Mouse (Mus musculus) ES-E14 (cell line): ENCODE measurements at regions not wholly inside any gene's neighbourhood (a gene's known extent, or its start where the extent isn't known, plus 50 kb on each side); places are given as distances from the start of the nearest gene placed in this dataset.

ENCODE experiments used
- HCFC1 ChIP-seq: IDR thresholded peaks from 2 replicates; pipeline ENCODE4 v1.6.1; 2012; ENCODE audit warnings: low read length, inconsistent platforms, borderline replicate concordance; ENCODE audit not compliant: insufficient read depth
- MAFK ChIP-seq: IDR thresholded peaks from 2 replicates; pipeline ENCODE4 v1.6.1; 2014; ENCODE audit warnings: mild to moderate bottlenecking, low read depth, low read length, inconsistent platforms; ENCODE audit not compliant: insufficient read depth
- ZC3H11A ChIP-seq: IDR thresholded peaks from 2 replicates; pipeline ENCODE4 v1.6.1; 2012; ENCODE audit warnings: low read depth, mild to moderate bottlenecking, inconsistent platforms, low read length, borderline replicate concordance
- ZNF384 ChIP-seq: IDR thresholded peaks from 2 replicates; pipeline ENCODE4 v1.6.1; 2012; ENCODE audit warnings: low read depth, low read length, inconsistent platforms

DNA sequence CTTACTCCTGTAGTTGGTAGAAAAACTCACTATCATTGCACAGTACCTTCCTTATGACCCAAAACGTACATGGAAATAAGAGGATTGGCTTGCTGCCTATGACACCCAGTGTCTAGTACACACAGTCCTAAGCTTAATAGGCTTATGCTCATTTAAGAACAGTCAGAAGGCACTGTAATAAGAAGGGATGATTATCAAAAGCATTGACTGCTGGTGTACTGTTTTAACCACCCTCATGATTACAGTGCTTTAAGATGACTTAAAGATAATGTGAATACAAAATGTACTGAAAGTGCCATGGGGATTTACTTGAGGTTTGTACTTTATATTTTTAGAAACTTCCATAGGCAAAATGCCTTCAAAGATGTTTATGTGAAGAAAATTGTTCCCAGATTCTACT lies 586.0 kb upstream of the 4930452B06Rik start:
- TF ChIP-seq ZNF384, result no peak
- no peak for TF ChIP-seq ZC3H11A
- no peak for TF ChIP-seq MAFK
- TF ChIP-seq HCFC1, result no peak
